Mouse (Mus musculus): ENCODE data around the gene Baz2b. TPM values are rescaled to one million over a fixed set of nuclear protein-coding genes. Genes with fewer than 3 reads are reported as not detected.

Gene Baz2b
- polyA plus RNA-seq, 1 experiment from 2014 or later: 74.7 TPM

- H3K27ac ChIP-seq (ENCODE audit: low read depth, low read length): no peak overlapping the region
- no peaks in the 10 kb centered on the region for H3K4me1 ChIP-seq (ENCODE audit: control insufficient read depth, insufficient read depth, low read length)
- ATAC-seq (ENCODE audit: low FRiP score) (no peak), DNase-seq (ENCODE audit: low spot score, missing footprints) (no peak)
- H3K4me2 ChIP-seq: no peak overlapping the region
- no peaks in the 10 kb centered on the region for H3K9me3 ChIP-seq (ENCODE audit: control insufficient read depth, low read length)
- peaks cover 11% of the 10 kb centered on the region for H3K36me3 ChIP-seq (ENCODE audit: control insufficient read depth, insufficient read depth, low read length)
- H3K27me3 ChIP-seq (ENCODE audit: control insufficient read depth, insufficient read depth, low read length): no peaks in the 10 kb centered on the region
- no peak overlapping the region for H3K4me3 ChIP-seq (ENCODE audit: low read depth, low read length)
- WGBS: 92% methylated on average over 8 of the region's 8 CpGs
- H3K9ac ChIP-seq (ENCODE audit: low read length): no peak overlapping the region
These were observed 257.9 kb downstream of the Baz2b start for GRCm38 (mm10) chr2:59951706-59952105.

- H3K27me3 ChIP-seq (ENCODE audit: control insufficient read depth, insufficient read depth, low read length): no peaks in the 10 kb centered on the region
- no peak for ATAC-seq (ENCODE audit: low FRiP score)
- DNase-seq (ENCODE audit: low spot score, missing footprints): no peak
- peaks cover 11% of the 10 kb centered on the region for H3K36me3 ChIP-seq (ENCODE audit: control insufficient read depth, insufficient read depth, low read length)
- 95% methylated on average over 4 of the region's 4 CpGs for WGBS
- no peak overlapping the region for H3K4me2 ChIP-seq
- H3K9ac ChIP-seq (ENCODE audit: low read length): no peak overlapping the region
- no peaks in the 10 kb centered on the region for H3K4me1 ChIP-seq (ENCODE audit: control insufficient read depth, insufficient read depth, low read length)
- H3K4me3 ChIP-seq (ENCODE audit: low read depth, low read length): no peak overlapping the region
- no peaks in the 10 kb centered on the region for H3K9me3 ChIP-seq (ENCODE audit: control insufficient read depth, low read length)
- H3K27ac ChIP-seq (ENCODE audit: low read depth, low read length): no peak overlapping the region
These were observed 258.5 kb downstream of the Baz2b start for GRCm38 (mm10) chr2:59951127-59951526.

GRCm38 (mm10) chr2:59936296-59936695 lies 273.3 kb downstream of the Baz2b start:
- H3K36me3 ChIP-seq (ENCODE audit: control insufficient read depth, insufficient read depth, low read length): peaks cover 3% of the 10 kb centered on the region; the same call in 1 of the 2 replicates
- H3K4me3 ChIP-seq (ENCODE audit: low read depth, low read length): no peak overlapping the region
- H3K4me1 ChIP-seq (ENCODE audit: control insufficient read depth, insufficient read depth, low read length): no peaks in the 10 kb centered on the region
- no peak overlapping the region for H3K27ac ChIP-seq (ENCODE audit: low read depth, low read length)
- H3K4me2 ChIP-seq: no peak overlapping the region
- DNase-seq (ENCODE audit: low spot score, missing footprints): no peak
- H3K27me3 ChIP-seq (ENCODE audit: control insufficient read depth, insufficient read depth, low read length): no peaks in the 10 kb centered on the region
- no peak for ATAC-seq (ENCODE audit: low FRiP score)
- WGBS: 55% methylated on average over 9 of the region's 9 CpGs
- no peak overlapping the region for H3K9ac ChIP-seq (ENCODE audit: low read length)
- no peaks in the 10 kb centered on the region for H3K9me3 ChIP-seq (ENCODE audit: control insufficient read depth, low read length)

- Histone ChIP-seq H3K36me3 (ENCODE audit: control insufficient read depth, insufficient read depth, low read length) (peaks cover 3% of the 10 kb centered on the region; the same call in 1 of the 2 replicates), H3K4me3 (ENCODE audit: low read depth, low read length) (no peak overlapping the region), H3K4me1 (ENCODE audit: control insufficient read depth, insufficient read depth, low read length) (no peaks in the 10 kb centered on the region), H3K27me3 (ENCODE audit: control insufficient read depth, insufficient read depth, low read length) (no peaks in the 10 kb centered on the region), H3K27ac (ENCODE audit: low read depth, low read length) (no peak overlapping the region), H3K9ac (ENCODE audit: low read length) (no peak overlapping the region), H3K4me2 (no peak overlapping the region), H3K9me3 (ENCODE audit: control insufficient read depth, low read length) (no peaks in the 10 kb centered on the region)
- no peak for ATAC-seq (ENCODE audit: low FRiP score)
- no peak for DNase-seq (ENCODE audit: low spot score, missing footprints)
- WGBS: 92% methylated on average over 3 of the region's 3 CpGs
These were observed 276.5 kb downstream of the Baz2b start for GRCm38 (mm10) chr2:59933129-59933528.

- no peak overlapping the region for H3K27ac ChIP-seq (ENCODE audit: low read depth, low read length)
- DNase-seq (ENCODE audit: low spot score, missing footprints) (no peak), ATAC-seq (ENCODE audit: low FRiP score) (no peak)
- no peaks in the 10 kb centered on the region for H3K9me3 ChIP-seq (ENCODE audit: control insufficient read depth, low read length)
- no peak overlapping the region for H3K9ac ChIP-seq (ENCODE audit: low read length)
- H3K27me3 ChIP-seq (ENCODE audit: control insufficient read depth, insufficient read depth, low read length): no peaks in the 10 kb centered on the region
- WGBS: 93% methylated on average over 4 of the region's 4 CpGs
- H3K4me1 ChIP-seq (ENCODE audit: control insufficient read depth, insufficient read depth, low read length): no peaks in the 10 kb centered on the region
- no peak overlapping the region for H3K4me3 ChIP-seq (ENCODE audit: low read depth, low read length)
- no peak overlapping the region for H3K4me2 ChIP-seq
- H3K36me3 ChIP-seq (ENCODE audit: control insufficient read depth, insufficient read depth, low read length): peaks cover 3% of the 10 kb centered on the region; the same call in 1 of the 2 replicates
These were observed 277.4 kb downstream of the Baz2b start for GRCm38 (mm10) chr2:59932244-59932643.

GRCm38 (mm10) chr2:59913610-59914009 lies 296.0 kb downstream of the Baz2b start:
- WGBS: 70% methylated on average over 11 of the region's 11 CpGs
- H3K9me3 ChIP-seq (ENCODE audit: control insufficient read depth, low read length): no peaks in the 10 kb centered on the region
- no peak overlapping the region for H3K27ac ChIP-seq (ENCODE audit: low read depth, low read length)
- H3K4me1 ChIP-seq (ENCODE audit: control insufficient read depth, insufficient read depth, low read length): no peaks in the 10 kb centered on the region
- H3K36me3 ChIP-seq (ENCODE audit: control insufficient read depth, insufficient read depth, low read length): peaks cover 16% of the 10 kb centered on the region
- no peaks in the 10 kb centered on the region for H3K27me3 ChIP-seq (ENCODE audit: control insufficient read depth, insufficient read depth, low read length)
- peak; percentile 86 for DNase-seq (ENCODE audit: low spot score, missing footprints)
- no peak for ATAC-seq (ENCODE audit: low FRiP score)
- no peak overlapping the region for H3K9ac ChIP-seq (ENCODE audit: low read length)
- H3K4me2 ChIP-seq: no peak overlapping the region
- no peak overlapping the region for H3K4me3 ChIP-seq (ENCODE audit: low read depth, low read length)

GRCm38 (mm10) chr2:59908048-59908447 lies 301.6 kb downstream of the Baz2b start:
- Histone ChIP-seq H3K9ac (ENCODE audit: low read length) (no peak overlapping the region), H3K4me3 (ENCODE audit: low read depth, low read length) (no peak overlapping the region), H3K4me2 (no peak overlapping the region), H3K4me1 (ENCODE audit: control insufficient read depth, insufficient read depth, low read length) (no peaks in the 10 kb centered on the region), H3K27me3 (ENCODE audit: control insufficient read depth, insufficient read depth, low read length) (no peaks in the 10 kb centered on the region), H3K9me3 (ENCODE audit: control insufficient read depth, low read length) (no peaks in the 10 kb centered on the region), H3K27ac (ENCODE audit: low read depth, low read length) (no peak overlapping the region), H3K36me3 (ENCODE audit: control insufficient read depth, insufficient read depth, low read length) (peaks cover 4% of the 10 kb centered on the region)
- 93% methylated on average over 9 of the region's 9 CpGs for WGBS
- DNase-seq (ENCODE audit: low spot score, missing footprints) (no peak), ATAC-seq (ENCODE audit: low FRiP score) (no peak)

- WGBS: 88% methylated on average over 7 of the region's 7 CpGs
- Histone ChIP-seq H3K27me3 (ENCODE audit: control insufficient read depth, insufficient read depth, low read length) (no peaks in the 10 kb centered on the region), H3K36me3 (ENCODE audit: control insufficient read depth, insufficient read depth, low read length) (peaks cover 8% of the 10 kb centered on the region; the same call in 1 of the 2 replicates), H3K9ac (ENCODE audit: low read length) (no peak overlapping the region), H3K4me3 (ENCODE audit: low read depth, low read length) (no peak overlapping the region), H3K4me2 (no peak overlapping the region), H3K4me1 (ENCODE audit: control insufficient read depth, insufficient read depth, low read length) (no peaks in the 10 kb centered on the region), H3K27ac (ENCODE audit: low read depth, low read length) (no peak overlapping the region), H3K9me3 (ENCODE audit: control insufficient read depth, low read length) (no peaks in the 10 kb centered on the region)
- DNase-seq (ENCODE audit: low spot score, missing footprints) (no peak), ATAC-seq (ENCODE audit: low FRiP score) (no peak)
These were observed 305.6 kb downstream of the Baz2b start for GRCm38 (mm10) chr2:59904007-59904406.

GRCm38 (mm10) chr2:59898666-59899065 lies 311.0 kb downstream of the Baz2b start:
- Histone ChIP-seq H3K36me3 (ENCODE audit: control insufficient read depth, insufficient read depth, low read length) (peaks cover 8% of the 10 kb centered on the region; the same call in 1 of the 2 replicates), H3K27ac (ENCODE audit: low read depth, low read length) (no peak overlapping the region), H3K4me3 (ENCODE audit: low read depth, low read length) (no peak overlapping the region), H3K27me3 (ENCODE audit: control insufficient read depth, insufficient read depth, low read length) (no peaks in the 10 kb centered on the region), H3K9ac (ENCODE audit: low read length) (no peak overlapping the region), H3K4me1 (ENCODE audit: control insufficient read depth, insufficient read depth, low read length) (no peaks in the 10 kb centered on the region), H3K9me3 (ENCODE audit: control insufficient read depth, low read length) (no peaks in the 10 kb centered on the region), H3K4me2 (no peak overlapping the region)
- no peak for ATAC-seq (ENCODE audit: low FRiP score)
- WGBS: 86% methylated on average over 4 of the region's 4 CpGs
- DNase-seq (ENCODE audit: low spot score, missing footprints): no peak
